Mouse (Mus musculus) megakaryocyte, embryonic 14.5 days (primary cell): Measurements from ENCODE around the gene Tmem252.

Source experiments
- FLI1 ChIP-seq: IDR thresholded peaks from 2 replicates; pipeline ENCODE4 v1.6.1; 2012; ENCODE audit warnings: low read length, inconsistent platforms, mixed read lengths
- GATA1 ChIP-seq: IDR thresholded peaks from 3 replicates; pipeline ENCODE4 v1.6.1; 2012; ENCODE audit warnings: mixed read lengths, low read length, inconsistent platforms, borderline replicate concordance

DNA sequence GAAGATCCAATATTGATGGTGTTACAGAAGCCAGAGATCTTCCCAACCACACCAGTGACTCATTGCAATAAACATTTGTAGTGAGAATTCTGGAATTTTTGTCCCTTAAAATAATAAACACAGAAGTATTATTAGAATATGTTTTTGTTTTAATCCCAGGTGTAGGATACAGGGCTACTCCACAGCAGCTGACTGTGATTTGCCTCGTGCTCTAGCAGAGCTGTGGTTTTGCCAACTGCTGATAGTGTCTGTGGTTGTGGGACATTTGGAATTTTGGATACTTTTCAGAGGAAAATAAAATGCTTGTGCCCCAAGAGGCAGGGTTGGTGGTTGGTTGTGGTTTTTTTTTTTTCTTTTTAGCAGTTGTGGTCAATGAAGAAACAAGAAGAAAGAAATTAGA is 44.2 kb downstream of the Tmem252 start:
- TF ChIP-seq FLI1 (no peak), GATA1 (no peak)
